Mouse (Mus musculus): ENCODE measurements around the gene Zbtb1. TPM values are rescaled to one million over a fixed set of nuclear protein-coding genes. Genes with fewer than 3 reads are reported as not detected.

Gene Zbtb1
- polyA plus RNA-seq, 1 experiment: 6.3 TPM

GRCm38 (mm10) chr12:76369206-76369977 is 674 bp upstream of the Zbtb1 start, which contains the start of gene Zbtb25:
TSS of gene Zbtb25 (minus strand) at chr12:76369602.
- DNase-seq (ENCODE audit: low spot score): peak; percentile 70

DNA sequence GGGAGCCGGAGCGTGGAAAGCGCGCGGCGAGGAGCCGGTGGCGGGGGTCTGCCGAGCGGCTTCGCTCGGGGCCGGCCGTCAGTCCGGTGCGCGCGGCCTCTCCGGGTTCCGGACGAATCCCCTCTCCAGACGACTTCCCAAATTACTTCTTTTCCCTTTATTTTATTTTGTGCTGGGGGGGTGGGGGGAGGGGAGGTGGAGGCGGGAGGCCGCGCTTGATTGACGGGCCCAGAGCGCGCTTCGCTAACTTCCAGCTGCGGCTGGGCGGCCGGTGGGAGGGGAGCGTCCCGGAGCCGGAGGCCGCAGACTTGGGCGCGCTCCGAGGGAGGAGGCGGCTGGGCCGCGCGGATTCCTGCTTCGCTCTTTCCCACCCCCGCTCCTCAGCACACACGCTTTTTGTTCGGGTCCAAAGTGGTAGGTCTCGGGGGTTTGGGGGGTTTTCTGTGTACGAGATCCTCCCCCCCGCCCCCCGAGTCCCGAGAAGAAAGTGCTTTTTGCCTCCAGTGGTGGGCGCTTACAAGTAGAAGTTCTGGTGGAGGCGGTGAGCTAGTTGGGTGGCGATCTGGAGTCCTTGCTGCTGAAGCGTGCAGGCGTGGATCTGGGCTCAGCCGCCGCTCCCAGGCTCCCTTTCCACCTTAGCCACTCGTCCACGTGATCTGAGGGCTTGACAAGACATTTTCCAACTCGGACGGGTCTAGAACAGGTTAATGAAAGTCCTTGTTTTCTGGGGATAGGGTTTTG is 935 bp downstream of the Zbtb1 start:
- DNase-seq (ENCODE audit: low spot score): peak; percentile 70

DNA sequence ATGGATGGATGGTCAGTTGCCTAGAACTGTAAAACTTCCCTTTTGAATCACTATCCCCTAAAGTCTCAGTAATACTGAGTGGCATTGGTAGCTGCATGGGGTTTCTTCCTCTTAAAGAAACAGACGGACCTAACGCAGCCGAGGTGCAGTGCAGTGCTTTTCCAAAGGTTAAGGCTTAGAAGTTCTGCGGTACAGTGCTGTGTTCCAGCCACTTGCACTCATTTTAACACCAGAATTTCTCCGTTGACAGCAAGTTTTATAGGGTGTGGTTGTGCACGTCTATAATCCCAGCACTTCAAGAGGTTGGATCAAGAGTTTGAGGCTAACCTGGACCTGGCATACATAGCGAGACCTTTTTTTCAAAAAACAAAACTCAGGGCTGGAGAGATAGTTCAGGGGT is 2.0 kb downstream of the Zbtb1 start:
- DNase-seq (ENCODE audit: low spot score): no peak

DNA sequence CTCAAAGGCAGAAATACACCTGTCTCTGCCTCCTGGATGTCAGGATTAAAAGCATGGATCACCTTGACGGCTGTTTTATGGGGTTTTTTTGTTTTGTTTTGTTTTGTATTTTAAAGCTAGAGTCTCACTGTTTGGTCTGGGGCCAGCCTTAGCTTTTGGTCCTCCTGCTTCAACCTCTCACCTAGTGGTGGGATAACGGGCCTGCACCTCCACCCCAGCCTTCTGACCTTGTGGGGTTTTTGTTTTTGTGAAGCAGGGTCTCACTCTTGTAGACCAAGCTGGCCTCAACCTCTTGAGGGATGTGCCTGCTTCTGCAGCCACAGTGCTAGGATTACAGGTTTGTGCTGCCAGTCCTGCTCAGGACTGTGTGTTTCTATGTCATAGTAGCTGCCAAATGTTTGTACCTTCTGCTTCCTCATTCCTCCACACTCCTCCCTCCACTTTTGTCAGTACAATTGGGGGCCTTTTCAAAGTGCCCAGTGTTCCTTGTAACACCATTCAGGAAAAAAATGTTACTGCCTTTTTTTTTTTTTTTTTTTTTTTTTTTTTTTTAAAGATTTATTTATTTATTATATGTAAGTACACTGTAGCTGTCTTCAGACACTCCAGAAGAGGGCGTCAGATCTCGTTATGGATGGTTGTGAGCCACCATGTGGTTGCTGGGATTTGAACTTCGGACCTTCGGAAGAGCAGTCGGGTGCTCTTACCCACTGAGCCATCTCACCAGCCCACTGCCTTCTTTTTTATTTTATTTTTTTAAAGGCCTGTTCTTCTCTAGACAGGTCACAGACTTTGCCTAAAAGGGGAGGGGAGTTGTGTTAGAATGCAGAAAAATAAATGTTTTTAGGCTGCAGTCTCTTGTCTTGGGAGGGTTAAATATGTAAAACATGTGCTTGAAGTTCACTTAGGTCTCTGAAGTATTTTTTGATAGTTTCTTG is 3.1 kb downstream of the Zbtb1 start:
- no peak for DNase-seq (ENCODE audit: low spot score)

DNA sequence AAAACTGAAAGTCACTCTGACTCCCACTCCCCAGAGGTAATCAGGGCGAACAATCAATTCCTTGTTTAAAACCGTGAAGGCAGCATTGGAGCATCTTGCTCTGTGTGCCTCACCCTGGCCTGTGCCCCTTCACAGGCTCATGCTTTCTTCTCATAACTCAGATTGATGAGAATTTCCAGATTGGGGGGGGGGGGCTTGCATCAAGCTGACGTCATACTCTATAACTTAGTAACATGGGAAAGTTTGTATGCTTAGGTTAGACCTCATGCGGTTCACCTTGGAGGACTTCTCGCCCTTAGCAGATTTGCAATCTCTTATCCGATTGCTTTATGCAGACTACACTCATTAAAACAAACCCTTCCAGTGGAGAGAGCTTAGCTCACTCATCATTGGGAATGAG is 3.9 kb downstream of the Zbtb1 start:
- no peak for DNase-seq (ENCODE audit: low spot score)

DNA sequence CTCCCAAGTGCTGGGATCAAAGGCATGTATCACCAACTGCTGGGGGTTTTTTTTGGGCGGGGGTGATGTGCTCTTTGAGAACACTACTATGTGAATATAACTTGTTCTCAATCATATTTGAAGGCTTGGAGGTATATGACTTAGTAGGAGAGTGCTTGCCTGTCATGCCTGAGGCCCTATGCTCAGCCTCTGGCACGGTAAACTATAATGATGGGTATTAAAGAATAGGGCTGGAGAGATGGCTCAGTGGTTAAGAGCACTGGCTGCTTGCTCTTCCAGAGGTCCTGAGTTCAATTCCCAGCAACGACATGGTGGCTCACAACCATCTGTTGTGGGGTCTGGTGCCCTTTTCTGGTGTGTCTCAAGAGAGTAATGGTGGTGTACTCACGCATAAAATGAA is 4.8 kb downstream of the Zbtb1 start:
- DNase-seq (ENCODE audit: low spot score): no peak

- DNase-seq (ENCODE audit: low spot score): no peak
These were observed 5.4 kb downstream of the Zbtb1 start for GRCm38 (mm10) chr12:76375506-76375905.

GRCm38 (mm10) chr12:76376649-76377048 is 6.6 kb downstream of the Zbtb1 start:
- DNase-seq (ENCODE audit: low spot score): no peak

GRCm38 (mm10) chr12:76377059-76377458 is 7.0 kb downstream of the Zbtb1 start:
- no peak for DNase-seq (ENCODE audit: low spot score)

- DNase-seq (ENCODE audit: low spot score): no peak
These were observed 7.7 kb downstream of the Zbtb1 start for GRCm38 (mm10) chr12:76377726-76378125.

DNA sequence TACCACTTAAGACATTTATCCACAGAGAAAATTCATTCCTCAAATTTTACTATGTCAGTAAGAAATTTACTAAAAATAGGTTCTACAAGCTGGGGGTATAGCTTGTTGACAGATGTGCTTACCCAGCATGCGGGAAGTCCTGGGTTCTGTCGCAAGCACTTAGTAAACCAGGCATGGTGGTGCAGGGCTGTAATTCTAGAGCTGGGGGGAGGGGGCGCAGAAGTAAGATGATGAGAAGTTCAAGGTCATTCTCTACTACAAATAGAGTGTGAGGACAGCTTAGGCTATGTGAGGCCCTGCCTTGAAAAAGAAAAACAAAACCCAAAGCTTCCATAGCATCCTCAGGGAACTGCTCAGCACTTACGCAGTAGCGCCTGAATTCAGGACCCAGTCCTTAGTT is 8.5 kb downstream of the Zbtb1 start:
- DNase-seq (ENCODE audit: low spot score): no peak

DNA sequence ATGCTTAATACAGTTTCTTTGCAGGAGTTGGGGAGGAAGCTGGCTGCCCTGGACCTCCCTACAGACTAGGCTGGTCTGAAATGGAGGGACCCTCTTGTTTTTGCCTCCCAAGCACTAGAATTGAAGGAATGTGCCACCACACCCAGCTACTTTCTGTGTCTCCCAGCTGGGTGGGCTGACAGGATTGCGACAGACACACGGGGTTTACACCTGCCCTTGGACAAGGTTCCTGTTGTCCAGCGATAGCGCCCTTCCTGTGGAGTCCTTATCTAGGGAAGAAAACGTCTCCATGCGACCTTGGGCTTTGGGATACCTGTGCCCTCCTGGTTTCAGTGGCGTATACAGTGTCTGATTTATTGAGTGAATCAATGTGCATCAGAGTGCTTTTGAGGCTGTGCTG is 10.1 kb downstream of the Zbtb1 start:
- no peak for DNase-seq (ENCODE audit: low spot score)

DNA sequence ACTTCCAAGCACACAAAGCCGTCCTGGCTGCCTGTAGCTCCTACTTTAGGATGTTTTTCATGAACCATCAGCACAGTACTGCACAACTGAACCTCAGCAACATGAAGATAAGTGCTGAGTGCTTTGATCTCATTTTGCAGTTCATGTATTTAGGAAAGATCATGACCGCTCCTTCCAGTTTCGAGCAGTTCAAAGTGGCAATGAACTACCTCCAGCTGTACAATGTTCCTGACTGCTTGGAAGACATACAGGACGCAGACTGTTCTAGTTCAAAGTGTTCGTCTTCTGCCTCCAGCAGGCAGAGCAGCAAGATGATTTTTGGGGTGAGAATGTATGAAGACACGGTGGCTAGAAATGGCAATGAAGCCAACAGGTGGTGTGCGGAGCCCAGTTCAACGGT is 15.3 kb downstream of the Zbtb1 start:
- DNase-seq (ENCODE audit: low spot score): no peak

DNA sequence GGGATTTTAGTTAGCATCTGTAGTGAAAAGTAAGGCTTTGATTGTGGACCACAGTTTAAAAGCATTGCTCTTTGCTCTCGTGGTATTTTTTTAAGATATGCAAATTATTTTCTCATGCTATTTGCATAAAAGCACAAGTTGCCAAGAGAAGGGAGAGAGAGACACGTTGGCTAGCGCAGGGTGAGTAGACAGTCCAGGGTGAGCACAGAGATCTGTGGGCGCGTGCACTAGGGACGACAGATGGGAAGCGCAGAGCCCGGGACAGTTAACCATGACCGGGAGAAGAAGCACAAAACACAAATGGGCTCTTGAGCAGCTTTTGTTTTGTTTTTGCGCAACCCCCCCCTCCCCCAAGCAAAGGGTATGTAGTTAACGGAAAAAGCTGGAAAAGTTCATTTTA is 18.7 kb downstream of the Zbtb1 start:
- DNase-seq (ENCODE audit: low spot score): no peak

- no peak for DNase-seq (ENCODE audit: low spot score)
These were observed 21.7 kb downstream of the Zbtb1 start for GRCm38 (mm10) chr12:76391595-76392271.

DNA sequence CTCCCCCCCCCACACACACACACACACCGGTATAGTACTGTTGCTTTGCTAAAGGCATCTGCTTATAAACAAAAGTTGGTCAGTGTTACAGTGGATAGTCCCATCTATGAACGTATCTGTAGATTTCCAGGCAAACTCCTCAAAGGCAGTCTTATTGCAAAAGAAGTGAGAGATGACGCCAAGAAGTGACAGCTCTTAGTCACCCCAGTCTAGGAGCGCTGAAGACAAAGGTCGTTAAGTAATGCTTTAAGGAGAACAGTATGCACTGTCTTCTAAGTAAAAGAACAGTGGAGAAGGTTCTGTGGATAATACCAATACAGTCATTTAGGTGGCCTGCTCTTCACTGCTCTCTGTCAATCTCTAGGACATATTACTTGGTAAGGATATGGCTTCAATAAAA is 22.9 kb downstream of the Zbtb1 start:
- DNase-seq (ENCODE audit: low spot score): no peak

DNA sequence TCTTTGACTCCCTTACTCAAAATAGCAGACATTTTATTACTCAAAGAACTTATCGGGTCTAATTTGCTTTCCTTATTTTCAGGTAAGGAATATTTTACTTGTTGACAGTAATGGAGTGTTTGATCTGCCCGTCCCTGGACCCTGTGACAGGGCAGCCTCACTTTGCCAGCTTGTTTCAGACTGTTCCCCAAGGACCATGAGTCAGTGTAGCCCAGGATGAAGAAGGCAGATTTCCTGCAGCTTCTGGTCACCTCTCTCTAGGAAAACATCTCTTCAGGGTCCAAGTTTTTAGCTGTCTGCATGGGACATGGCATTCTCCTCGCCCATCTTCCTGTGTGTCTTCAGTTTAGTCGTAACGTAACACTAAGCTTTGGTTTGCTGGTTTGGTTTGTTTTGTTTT is 27.2 kb downstream of the Zbtb1 start:
- DNase-seq (ENCODE audit: low spot score): no peak

- DNase-seq (ENCODE audit: low spot score): no peak
These were observed 31.6 kb downstream of the Zbtb1 start for GRCm38 (mm10) chr12:76401674-76402073.

DNA sequence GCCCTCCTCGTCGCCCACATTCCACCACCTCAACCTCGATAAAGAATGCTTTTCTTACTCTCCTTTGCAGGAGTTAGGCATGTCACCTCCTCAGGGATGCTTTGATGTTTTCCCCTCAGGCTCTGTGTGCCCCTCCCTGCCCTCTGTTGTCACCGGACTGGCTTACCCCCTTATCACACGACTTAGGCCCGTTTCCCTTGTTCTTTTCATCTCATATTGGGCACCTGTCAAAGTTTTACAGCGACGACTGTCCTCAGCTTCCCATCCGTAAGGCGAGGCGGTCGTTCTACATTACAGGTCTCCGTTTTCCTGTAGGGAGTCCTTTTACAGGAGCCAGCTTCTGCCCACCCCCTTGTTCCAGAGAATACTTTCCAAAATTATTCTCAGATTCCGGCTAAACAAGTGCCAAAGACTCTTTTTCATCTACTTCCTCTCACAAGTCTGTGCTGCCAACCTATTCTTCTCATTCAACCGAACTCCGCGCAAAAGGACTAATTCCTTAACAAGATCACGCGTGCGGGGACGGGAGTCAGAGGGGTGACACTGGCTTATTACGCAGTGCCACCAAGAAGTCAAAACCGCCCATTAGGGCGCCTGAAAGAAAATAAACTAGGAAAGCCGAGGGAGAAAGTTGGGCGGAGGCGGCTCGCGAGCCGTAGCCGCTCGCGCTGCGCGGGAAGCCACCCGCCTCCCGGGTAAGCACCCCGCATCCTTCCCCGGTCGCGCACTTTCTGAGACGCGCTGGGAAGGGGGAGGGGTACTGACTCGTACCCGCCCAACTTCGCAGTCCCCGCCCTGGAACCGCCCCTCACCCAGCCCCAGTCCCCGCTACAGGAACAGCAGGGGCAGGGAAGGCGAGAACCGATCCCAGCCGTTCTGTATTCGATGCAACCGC is 33.2 kb downstream of the Zbtb1 start:
- no peak for DNase-seq (ENCODE audit: low spot score)

DNA sequence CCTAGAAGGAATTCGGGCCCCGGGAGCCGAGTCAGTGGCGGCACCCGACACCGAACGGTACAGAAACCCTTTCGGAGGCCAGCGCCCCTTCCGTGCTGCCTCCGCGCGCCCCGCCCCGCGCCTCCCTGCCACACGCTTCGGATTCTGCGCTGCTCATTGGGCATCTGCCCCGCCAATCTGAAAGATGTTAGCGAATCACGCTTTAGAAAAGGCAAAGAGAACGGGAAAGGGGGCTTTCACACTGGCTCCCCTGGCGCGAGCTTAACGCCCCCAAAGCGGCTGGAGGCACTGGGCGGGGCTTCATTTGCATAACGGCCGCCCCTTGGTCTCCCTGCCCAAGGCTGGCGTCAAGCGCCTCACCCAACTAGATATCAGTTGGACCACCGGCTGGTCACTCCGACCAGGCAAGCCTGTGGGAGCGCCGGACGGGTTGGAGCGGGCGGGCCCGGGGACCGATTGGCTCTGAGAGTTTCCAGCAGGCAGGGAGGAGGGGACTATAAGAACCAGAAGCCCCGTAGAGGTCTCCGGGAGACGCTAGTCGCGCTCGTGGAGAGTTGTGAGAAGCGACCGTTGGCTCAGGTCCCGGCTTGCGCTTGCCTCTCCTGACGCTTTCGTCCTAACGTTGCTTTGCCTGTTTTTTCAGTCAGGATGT is 33.9 kb downstream of the Zbtb1 start, which contains the start of gene Hspa2:
Hspa2 (plus strand) TSS at position 291 of the 652 bp plus-strand sequence.
- DNase-seq (ENCODE audit: low spot score): peak; percentile 100

All from urinary bladder, adult 2 months (tissue).